Mouse (Mus musculus): ENCODE measurements around the gene Tyrobp. TPM values are rescaled to one million over a fixed set of nuclear protein-coding genes. Genes with fewer than 3 reads are reported as not detected.

Gene Tyrobp
- polyA plus RNA-seq, 1 experiment from 2014 or later = 23.5 TPM

DNA sequence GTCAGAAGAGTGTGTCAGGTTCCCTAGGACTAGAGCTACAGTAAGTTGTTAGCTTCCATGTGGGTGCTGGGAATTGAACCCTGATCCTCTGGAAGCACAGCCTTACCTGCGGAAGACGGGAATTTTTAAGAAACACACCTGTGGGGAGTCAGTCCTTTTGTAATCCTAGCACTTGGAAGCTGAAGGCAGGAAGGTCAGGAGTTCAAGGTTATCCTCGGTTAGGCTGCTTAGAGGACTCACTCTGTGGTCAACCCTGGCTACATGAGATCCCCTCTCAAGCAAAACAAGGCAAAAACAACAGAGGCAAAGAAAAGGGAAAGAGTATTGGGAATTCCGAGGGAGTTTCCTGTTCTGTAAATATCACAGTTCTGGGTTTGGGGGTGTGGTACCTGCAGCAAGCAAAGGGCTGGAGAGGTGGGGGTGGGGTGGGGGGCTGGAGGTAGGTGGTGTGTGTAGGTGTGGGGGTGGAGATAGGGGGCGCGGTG, 51.3 kb downstream of the Tyrobp start:
- H3K4me2 ChIP-seq (ENCODE audit: low read length) = no peak overlapping the region
- no peaks in the 10 kb centered on the region for H3K4me1 ChIP-seq (ENCODE audit: control insufficient read depth, insufficient read depth, low read length)
- H3K4me3 ChIP-seq (ENCODE audit: low read depth, low read length) = no peak overlapping the region
- H3K36me3 ChIP-seq (ENCODE audit: control insufficient read depth, insufficient read depth, low read length) = no peaks in the 10 kb centered on the region
- no peak overlapping the region for H3K27ac ChIP-seq (ENCODE audit: low read length)
- no peak overlapping the region for H3K9ac ChIP-seq (ENCODE audit: low read depth, low read length)
- peaks cover 71% of the 10 kb centered on the region for H3K27me3 ChIP-seq (ENCODE audit: control insufficient read depth, insufficient read depth, low read depth, low read length)
- no peak for ATAC-seq
- H3K9me3 ChIP-seq (replicated peaks; ENCODE audit: control insufficient read depth, low read length, poor library complexity, severe bottlenecking) = no peaks in the 10 kb centered on the region
- WGBS = 13% methylated on average over 6 of the region's 6 CpGs

Other genes with a start within 250 kb of the Tyrobp start
- 10.8 and 13.4 TPM in 2 replicates for gene Zfp146, start 244.0 kb upstream of the Tyrobp start, polyA plus RNA-seq (2015; fragmentation: Nextera tagmentation; extraction: Ambion mirVana)
- 5.9 and 8.5 TPM in 2 replicates for gene Cox7a1, start 229.6 kb upstream of the Tyrobp start, polyA plus RNA-seq (2015; fragmentation: Nextera tagmentation; extraction: Ambion mirVana)
- 64.8 and 65.3 TPM in 2 replicates for gene Capns1, start 214.9 kb upstream of the Tyrobp start, polyA plus RNA-seq (2015; fragmentation: Nextera tagmentation; extraction: Ambion mirVana)
- gene Polr2i, start 181.8 kb upstream of the Tyrobp start, polyA plus RNA-seq (2015; fragmentation: Nextera tagmentation; extraction: Ambion mirVana) = 158 and 166 TPM in 2 replicates
- 436 and 442 TPM in 2 replicates for gene Tbcb, start 181.5 kb upstream of the Tyrobp start, polyA plus RNA-seq (2015; fragmentation: Nextera tagmentation; extraction: Ambion mirVana)
- gene Ovol3, start 178.0 kb upstream of the Tyrobp start, polyA plus RNA-seq (2015; fragmentation: Nextera tagmentation; extraction: Ambion mirVana) = not detected in 2 replicates
- gene Thap8, start 133.7 kb upstream of the Tyrobp start, polyA plus RNA-seq (2015; fragmentation: Nextera tagmentation; extraction: Ambion mirVana) = 0.51 and 1.3 TPM in 2 replicates
- gene Wdr62, start 133.3 kb upstream of the Tyrobp start, polyA plus RNA-seq (2015; fragmentation: Nextera tagmentation; extraction: Ambion mirVana) = 3.8 and 4.0 TPM in 2 replicates
- 100 and 124 TPM in 2 replicates for gene Clip3, start 122.0 kb upstream of the Tyrobp start, polyA plus RNA-seq (2015; fragmentation: Nextera tagmentation; extraction: Ambion mirVana)
- 120 and 127 TPM in 2 replicates for gene Alkbh6, start 105.0 kb upstream of the Tyrobp start, polyA plus RNA-seq (2015; fragmentation: Nextera tagmentation; extraction: Ambion mirVana)
- 13.4 and 16.0 TPM in 2 replicates for gene Syne4, start 99.0 kb upstream of the Tyrobp start, polyA plus RNA-seq (2015; fragmentation: Nextera tagmentation; extraction: Ambion mirVana)
- not detected in 2 replicates for gene E130208F15Rik, start 92.0 kb upstream of the Tyrobp start, polyA plus RNA-seq (2015; fragmentation: Nextera tagmentation; extraction: Ambion mirVana)
- 15.2 and 16.9 TPM in 2 replicates for gene Sdhaf1, start 89.9 kb upstream of the Tyrobp start, polyA plus RNA-seq (2015; fragmentation: Nextera tagmentation; extraction: Ambion mirVana)
- gene Lrfn3, start 51.0 kb upstream of the Tyrobp start, polyA plus RNA-seq (2015; fragmentation: Nextera tagmentation; extraction: Ambion mirVana) = 15.2 and 15.7 TPM in 2 replicates
- not detected in 2 replicates for gene Hcst, start 6.1 kb downstream of the Tyrobp start, polyA plus RNA-seq (2015; fragmentation: Nextera tagmentation; extraction: Ambion mirVana)
- gene Nfkbid, start 8.0 kb downstream of the Tyrobp start, polyA plus RNA-seq (2015; fragmentation: Nextera tagmentation; extraction: Ambion mirVana) = 2.7 and 2.9 TPM in 2 replicates
- 761 and 788 TPM in 2 replicates for gene Aplp1, start 31.8 kb downstream of the Tyrobp start, polyA plus RNA-seq (2015; fragmentation: Nextera tagmentation; extraction: Ambion mirVana)
- gene Kirrel2, start 43.9 kb downstream of the Tyrobp start, polyA plus RNA-seq (2015; fragmentation: Nextera tagmentation; extraction: Ambion mirVana) = 0.67 and 0.73 TPM in 2 replicates
- 0.46 and 0.50 TPM in 2 replicates for gene Nphs1, start 44.6 kb downstream of the Tyrobp start, polyA plus RNA-seq (2015; fragmentation: Nextera tagmentation; extraction: Ambion mirVana)
- gene Prodh2, start 79.9 kb downstream of the Tyrobp start, polyA plus RNA-seq (2015; fragmentation: Nextera tagmentation; extraction: Ambion mirVana) = not detected in 2 replicates
- 140 and 149 TPM in 2 replicates for gene Arhgap33, start 121.3 kb downstream of the Tyrobp start, polyA plus RNA-seq (2015; fragmentation: Nextera tagmentation; extraction: Ambion mirVana)
- gene Hspb6, start 138.4 kb downstream of the Tyrobp start, polyA plus RNA-seq (2015; fragmentation: Nextera tagmentation; extraction: Ambion mirVana) = 7.5 and 11.2 TPM in 2 replicates
- 8.2 and 8.5 TPM in 2 replicates for gene Proser3, start 138.5 kb downstream of the Tyrobp start, polyA plus RNA-seq (2015; fragmentation: Nextera tagmentation; extraction: Ambion mirVana)
- gene Lin37, start 146.1 kb downstream of the Tyrobp start, polyA plus RNA-seq (2015; fragmentation: Nextera tagmentation; extraction: Ambion mirVana) = 52.1 and 63.8 TPM in 2 replicates
- gene U2af1l4, start 149.5 kb downstream of the Tyrobp start, polyA plus RNA-seq (2015; fragmentation: Nextera tagmentation; extraction: Ambion mirVana) = 82.0 and 88.4 TPM in 2 replicates
- 18.6 and 19.2 TPM in 2 replicates for gene Gm49396, start 149.6 kb downstream of the Tyrobp start, polyA plus RNA-seq (2015; fragmentation: Nextera tagmentation; extraction: Ambion mirVana)
- gene Psenen, start 149.9 kb downstream of the Tyrobp start, polyA plus RNA-seq (2015; fragmentation: Nextera tagmentation; extraction: Ambion mirVana) = 116 and 124 TPM in 2 replicates
- 4.5 and 4.8 TPM in 2 replicates for gene Igflr1, start 151.7 kb downstream of the Tyrobp start, polyA plus RNA-seq (2015; fragmentation: Nextera tagmentation; extraction: Ambion mirVana)
- gene Kmt2b, start 175.0 kb downstream of the Tyrobp start, polyA plus RNA-seq (2015; fragmentation: Nextera tagmentation; extraction: Ambion mirVana) = 9.1 and 11.0 TPM in 2 replicates
- gene Zbtb32, start 185.1 kb downstream of the Tyrobp start, polyA plus RNA-seq (2015; fragmentation: Nextera tagmentation; extraction: Ambion mirVana) = 0.20 and 0.22 TPM in 2 replicates
- gene Upk1a, start 199.1 kb downstream of the Tyrobp start, polyA plus RNA-seq (2015; fragmentation: Nextera tagmentation; extraction: Ambion mirVana) = 0.29 and 0.46 TPM in 2 replicates
- gene Cox6b1, start 212.4 kb downstream of the Tyrobp start, polyA plus RNA-seq (2015; fragmentation: Nextera tagmentation; extraction: Ambion mirVana) = 1,035 and 1,037 TPM in 2 replicates
- not detected in 2 replicates for gene Etv2, start 222.1 kb downstream of the Tyrobp start, polyA plus RNA-seq (2015; fragmentation: Nextera tagmentation; extraction: Ambion mirVana)
- gene Rbm42, start 236.6 kb downstream of the Tyrobp start, polyA plus RNA-seq (2015; fragmentation: Nextera tagmentation; extraction: Ambion mirVana) = 127 and 132 TPM in 2 replicates

Measured in midbrain, embryonic 16.5 days (tissue).